Mouse (Mus musculus) heart, adult 2 months (tissue): ENCODE results near the gene Polh.

Experiments
- CTCF ChIP-seq: fragments of 200-600 bp; IDR thresholded peaks from 2 replicates; pipeline ENCODE4 v1.8.1; 2022; ENCODE audit warnings: antibody characterized with exemption, mild to moderate bottlenecking, moderate library complexity
- EP300 ChIP-seq: fragments of 200-500 bp; IDR thresholded peaks from 2 replicates; pipeline ENCODE4 v1.6.1; 2011; ENCODE audit warnings: low read depth, low read length, control low read depth; ENCODE audit not compliant: insufficient read depth

DNA sequence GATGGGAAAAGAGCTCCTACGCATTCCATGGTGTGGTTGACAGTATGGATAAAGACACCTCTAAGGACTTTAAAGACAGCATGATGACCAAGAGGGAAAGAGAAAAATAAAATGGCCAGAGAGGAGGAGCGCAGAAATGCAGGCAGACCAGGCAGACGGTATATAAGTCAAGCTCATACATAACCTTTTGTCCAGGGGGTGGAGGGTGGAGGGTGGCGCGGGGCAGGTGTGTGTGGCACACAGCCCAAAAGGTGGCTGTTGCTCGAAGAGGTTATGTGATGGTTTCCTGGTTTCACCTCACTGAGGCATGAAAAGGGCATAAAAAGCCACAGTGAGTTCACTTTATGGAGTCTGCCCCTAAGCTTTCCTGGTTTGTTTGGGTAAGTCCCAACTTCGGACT lies 39.9 kb downstream of the Polh start:
- TF ChIP-seq EP300, result no peak
- no peak for TF ChIP-seq CTCF
